Mouse (Mus musculus) testis, postnatal 10 days (tissue): ENCODE measurements around the gene Hip1.

Experiments used
- DNase-seq: peaks from one replicate; pipeline ENCODE4 v3.0.0; 2021; ENCODE audit warnings: low spot score

Hip1 gene

GRCm38 (mm10) chr5:135442430-135442829 is 102.5 kb downstream of the Hip1 start:
- DNase-seq = no peak

- DNase-seq = no peak
Measured at GRCm38 (mm10) chr5:135435039-135435438, 109.9 kb downstream of the Hip1 start.

- no peak for DNase-seq
Measured at GRCm38 (mm10) chr5:135433861-135434260, 111.1 kb downstream of the Hip1 start.

GRCm38 (mm10) chr5:135431111-135431510 is 113.8 kb downstream of the Hip1 start:
- no peak for DNase-seq

GRCm38 (mm10) chr5:135428786-135429185 is 116.1 kb downstream of the Hip1 start:
- no peak for DNase-seq

- no peak for DNase-seq
Measured at GRCm38 (mm10) chr5:135410266-135410665, 134.7 kb downstream of the Hip1 start.

- DNase-seq = no peak
Measured at GRCm38 (mm10) chr5:135408114-135408513, 136.8 kb downstream of the Hip1 start.

- no peak for DNase-seq
Measured at GRCm38 (mm10) chr5:135405437-135405836, 139.5 kb downstream of the Hip1 start.

GRCm38 (mm10) chr5:135404623-135405022 is 140.3 kb downstream of the Hip1 start:
- DNase-seq = no peak

GRCm38 (mm10) chr5:135400244-135400643 is 144.7 kb downstream of the Hip1 start:
- peak; percentile 95 for DNase-seq

GRCm38 (mm10) chr5:135399382-135399781 is 145.5 kb downstream of the Hip1 start:
- DNase-seq = peak; percentile 66

- no peak for DNase-seq
Measured at GRCm38 (mm10) chr5:135395826-135396225, 149.1 kb downstream of the Hip1 start.

- peak; percentile 90 for DNase-seq
Measured at GRCm38 (mm10) chr5:135394004-135394823, 150.7 kb downstream of the Hip1 start, which contains the start of gene Pom121. Gene Pom121, minus strand, starts transcription at chr5:135394546.

- no peak for DNase-seq
Measured at GRCm38 (mm10) chr5:135383771-135384170, 161.1 kb downstream of the Hip1 start.

- no peak for DNase-seq
Measured at GRCm38 (mm10) chr5:135382746-135383145, 162.2 kb downstream of the Hip1 start.

- no peak for DNase-seq
Measured at GRCm38 (mm10) chr5:135381356-135381925, 163.5 kb downstream of the Hip1 start.

GRCm38 (mm10) chr5:135380681-135381080 is 164.2 kb downstream of the Hip1 start:
- DNase-seq = no peak

GRCm38 (mm10) chr5:135376341-135376740 is 168.6 kb downstream of the Hip1 start:
- DNase-seq = no peak

GRCm38 (mm10) chr5:135375167-135375566 is 169.8 kb downstream of the Hip1 start:
- DNase-seq = peak; percentile 78

GRCm38 (mm10) chr5:135373601-135374000 is 171.3 kb downstream of the Hip1 start:
- no peak for DNase-seq

GRCm38 (mm10) chr5:135371195-135371594 is 173.7 kb downstream of the Hip1 start:
- DNase-seq = no peak

- peak; percentile 98 for DNase-seq
Measured at GRCm38 (mm10) chr5:135369787-135370654, 174.9 kb downstream of the Hip1 start, which contains the start of gene Nsun5. Gene Nsun5, plus strand, starts transcription at chr5:135369953.
